Mouse (Mus musculus) spleen, postnatal 10 days (tissue): ENCODE results near the gene Jagn1.

Source experiments
- DNase-seq, 2 experiments: peaks; one replicate each; pipeline ENCODE4 v3.0.0; 2021 to 2022; ENCODE audit warnings: low spot score in 2 of 2

Gene Jagn1

GRCm38 (mm10) chr6:113434691-113435090 is 7.7 kb upstream of the Jagn1 start:
- DNase-seq = no peak

GRCm38 (mm10) chr6:113435664-113436205 is 6.6 kb upstream of the Jagn1 start, which contains the start of gene Cidec:
Cidec (minus strand) TSS chr6:113435760.
- DNase-seq = no peak

GRCm38 (mm10) chr6:113437135-113437534 is 5.2 kb upstream of the Jagn1 start:
- DNase-seq = no peak

- DNase-seq = no peak
Observed at GRCm38 (mm10) chr6:113438721-113439430, 3.5 kb upstream of the Jagn1 start.

GRCm38 (mm10) chr6:113440686-113441085 is 1.7 kb upstream of the Jagn1 start:
- no peak for DNase-seq

GRCm38 (mm10) chr6:113441147-113441680 is 1.2 kb upstream of the Jagn1 start:
- peak; percentile 66 to 86 for DNase-seq

GRCm38 (mm10) chr6:113442087-113442441 is 305 bp upstream of the Jagn1 start:
- DNase-seq = no peak

GRCm38 (mm10) chr6:113443091-113443490 is 722 bp downstream of the Jagn1 start:
- no peak for DNase-seq

- no peak for DNase-seq
Observed at GRCm38 (mm10) chr6:113444207-113444965, 2.0 kb downstream of the Jagn1 start.

- DNase-seq = no peak
Observed at GRCm38 (mm10) chr6:113447639-113448038, 5.3 kb downstream of the Jagn1 start.

GRCm38 (mm10) chr6:113451839-113452238 is 9.5 kb downstream of the Jagn1 start:
- DNase-seq = no peak

GRCm38 (mm10) chr6:113455007-113455406 is 12.6 kb downstream of the Jagn1 start:
- DNase-seq = no peak

GRCm38 (mm10) chr6:113457952-113458534 is 15.7 kb downstream of the Jagn1 start, which contains the start of gene Il17re:
Il17re (plus strand) TSS chr6:113458484.
- no peak for DNase-seq

GRCm38 (mm10) chr6:113458635-113459034 is 16.3 kb downstream of the Jagn1 start:
- no peak for DNase-seq

- no peak for DNase-seq
Observed at GRCm38 (mm10) chr6:113464040-113464439, 21.7 kb downstream of the Jagn1 start.

GRCm38 (mm10) chr6:113465602-113466001 is 23.2 kb downstream of the Jagn1 start:
- no peak for DNase-seq

GRCm38 (mm10) chr6:113468512-113468911 is 26.1 kb downstream of the Jagn1 start:
- DNase-seq = no peak

GRCm38 (mm10) chr6:113469021-113469420 is 26.7 kb downstream of the Jagn1 start:
- DNase-seq = peak; percentile 52 to 79

- peak; percentile 58 to 80 for DNase-seq
Observed at GRCm38 (mm10) chr6:113469432-113469831, 27.1 kb downstream of the Jagn1 start.

- no peak for DNase-seq
Observed at GRCm38 (mm10) chr6:113471297-113471936, 29.0 kb downstream of the Jagn1 start, which contains the start of gene Il17rc. Il17rc (plus strand) TSS chr6:113471427.

- DNase-seq = no peak
Observed at GRCm38 (mm10) chr6:113472061-113472460, 29.7 kb downstream of the Jagn1 start.
